Mouse (Mus musculus): Measurements from ENCODE around the gene 1700049E17Rik1.
"Not testable (repeated sequence)": the region's sequence is repeated elsewhere in the genome, so short reads cannot be mapped to it uniquely, and the experiment has no call there.

Gene 1700049E17Rik1

DNA sequence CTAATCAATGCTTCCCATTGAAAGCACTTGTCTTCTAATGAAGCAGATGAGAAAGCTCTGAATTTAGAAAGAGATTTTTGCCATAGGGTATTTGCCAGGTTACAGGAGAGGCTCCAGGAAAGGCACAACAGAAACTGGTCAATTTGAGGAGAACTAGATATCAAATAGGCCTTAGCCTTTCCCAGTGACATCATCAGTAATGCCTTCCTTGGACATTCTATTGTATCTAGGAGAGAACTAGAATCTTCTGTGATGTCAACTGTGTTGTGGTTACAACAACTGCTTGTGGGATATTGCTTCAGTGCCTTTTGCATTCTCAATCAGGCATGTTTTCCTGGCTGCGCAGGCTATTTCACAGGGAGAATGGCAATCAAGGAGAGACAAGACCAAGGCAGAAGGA, at the start of gene 1700049E17Rik1:
TSS of gene 1700049E17Rik1 (plus strand) at position 301 of the 400 bp plus-strand sequence.
- DNase-seq (ENCODE audit: low spot score): not testable (repeated sequence)

DNA sequence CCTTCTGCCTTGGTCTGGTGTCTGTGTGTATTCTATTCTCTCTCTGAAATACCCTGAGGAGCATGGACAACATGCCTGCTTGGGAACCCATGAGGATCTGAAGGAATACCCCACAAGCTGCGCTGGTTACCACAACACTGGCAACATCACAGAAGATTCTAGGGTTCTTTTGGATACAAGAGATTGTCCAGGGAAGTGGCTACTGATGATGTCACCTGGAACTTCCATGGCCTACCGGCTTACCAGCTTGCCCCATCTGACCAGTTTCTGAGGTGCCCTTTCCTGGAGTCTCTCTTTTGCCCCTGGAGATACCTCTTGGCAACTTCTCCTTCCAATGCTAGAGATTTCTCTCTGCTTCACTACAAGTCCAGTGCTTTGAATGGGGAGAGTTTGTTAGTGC, 17.6 kb upstream of the 1700049E17Rik1 start, which contains the start of gene Gm7980:
TSS of gene Gm7980 (minus strand) at position 101 of the 400 bp plus-strand sequence.
- DNase-seq (ENCODE audit: low spot score): not testable (repeated sequence)

DNA sequence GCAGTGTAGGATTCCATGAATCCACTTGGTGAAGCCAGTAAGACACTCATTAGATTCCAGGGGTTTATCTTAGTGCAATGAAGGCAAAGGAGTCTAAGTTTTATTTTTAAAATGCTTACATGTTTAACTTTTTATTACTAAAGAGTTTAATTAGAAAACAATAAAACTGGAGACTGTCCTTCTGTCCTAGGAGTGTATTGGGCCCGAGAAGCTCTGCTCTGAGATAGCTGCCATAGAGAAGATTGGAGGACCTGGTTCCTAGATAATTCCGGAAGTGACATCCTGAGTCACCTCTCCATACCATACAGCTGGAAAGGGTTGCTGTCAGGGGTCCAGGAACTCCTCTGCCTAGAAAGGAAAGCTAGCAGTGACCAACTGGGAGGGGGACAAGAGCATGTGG, 18.9 kb downstream of the 1700049E17Rik1 start, which contains the start of gene 1700024B05Rik:
TSS of gene 1700024B05Rik (plus strand) at position 301 of the 400 bp plus-strand sequence.
- not testable (repeated sequence) for DNase-seq (ENCODE audit: low spot score)

DNA sequence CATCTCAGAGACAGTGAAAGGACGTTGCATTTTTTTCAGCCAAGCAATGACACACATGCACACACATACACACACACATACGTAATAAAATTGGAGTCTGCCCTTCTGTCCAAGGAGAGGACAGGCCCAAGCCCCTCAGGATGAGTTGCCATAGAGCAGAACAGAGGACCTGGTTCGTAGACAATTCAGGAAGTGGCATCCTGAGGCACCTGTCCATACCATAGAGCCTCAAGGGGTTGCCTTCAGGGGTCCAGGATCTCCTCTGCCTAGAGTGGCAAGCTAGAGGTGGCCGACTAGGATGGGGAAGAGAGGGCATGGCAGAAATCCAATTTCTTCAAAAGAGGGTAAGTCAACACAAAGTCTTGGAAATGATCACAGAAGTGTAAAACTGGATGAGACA, 39.3 kb downstream of the 1700049E17Rik1 start:
- not testable (repeated sequence) for DNase-seq (ENCODE audit: low spot score)

DNA sequence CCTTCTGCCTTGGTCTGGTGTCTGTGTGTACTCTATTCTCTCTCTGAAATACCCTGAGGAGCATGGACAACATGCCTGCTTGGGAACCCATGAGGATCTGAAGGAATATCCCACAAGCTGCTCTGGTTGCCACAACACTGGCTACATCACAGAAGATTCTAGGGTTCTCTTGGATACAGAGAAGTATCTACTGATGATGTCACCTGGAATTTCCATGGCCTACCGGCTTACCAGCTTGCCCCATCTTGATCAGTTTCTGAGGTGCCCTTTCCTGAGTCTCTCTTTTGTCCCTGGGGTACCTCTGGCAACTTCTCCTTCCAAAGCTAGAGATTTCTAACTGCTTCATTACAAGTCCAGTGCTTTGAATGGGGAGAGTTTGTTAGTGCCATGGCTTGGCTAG, 43.1 kb downstream of the 1700049E17Rik1 start, which contains the start of gene Gm6401:
TSS of gene Gm6401 (minus strand) at position 101 of the 400 bp plus-strand sequence.
- not testable (repeated sequence) for DNase-seq (ENCODE audit: low spot score)

DNA sequence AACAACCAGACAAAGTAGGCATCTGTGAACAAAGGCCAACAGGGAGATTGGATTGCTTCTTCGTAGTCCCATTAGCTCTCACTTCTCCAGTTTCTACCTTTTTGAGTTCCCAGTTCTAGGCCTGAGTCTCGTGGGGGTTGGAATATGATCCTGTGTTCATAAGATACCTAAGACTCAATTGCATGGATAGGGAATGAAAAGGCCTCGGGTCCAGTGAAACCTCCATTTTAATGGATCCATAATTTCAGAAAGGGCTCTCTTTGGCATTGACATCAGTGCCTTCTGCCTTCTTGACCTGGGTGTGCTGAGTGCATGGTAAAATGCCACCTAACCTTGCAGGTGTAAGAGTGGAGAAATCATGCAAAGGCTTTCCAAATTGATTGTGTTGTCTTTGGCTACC, 43.8 kb downstream of the 1700049E17Rik1 start:
- DNase-seq (ENCODE audit: low spot score): not testable (repeated sequence)

All from embryo, embryonic 10.5 days (tissue).